Mouse (Mus musculus) embryonic fibroblast, embryonic 13.5 days (primary cell): ENCODE measurements around the gene Hyal6.

Experiments
- CTCF ChIP-seq: IDR thresholded peaks from 2 replicates; pipeline ENCODE4 v1.5.1; 2011; ENCODE audit warnings: mild to moderate bottlenecking, control low read depth, low read length, moderate library complexity, borderline replicate concordance; ENCODE audit not compliant: insufficient read depth
- POLR2A ChIP-seq: IDR thresholded peaks from 2 replicates; pipeline ENCODE4 v1.6.1; 2011; ENCODE audit warnings: low read depth, mild to moderate bottlenecking, control low read depth, low read length, moderate library complexity

- TF ChIP-seq POLR2A (no peak), CTCF (no peak)
Measured at GRCm38 (mm10) chr6:24707090-24707489, 26.0 kb upstream of the Hyal6 start.
